Mouse (Mus musculus): Measurements from ENCODE around the gene Fam118b. TPM values are rescaled to one million over a fixed set of nuclear protein-coding genes. Genes with fewer than 3 reads are reported as not detected.

Gene Fam118b
- polyA plus RNA-seq, 1 experiment from 2014 or later, result 36.3 TPM

- WGBS, result 97% methylated on average over 1 of the region's 1 CpGs
- H3K36me3 ChIP-seq (ENCODE audit: insufficient read depth, low read length), result 0 out of 2 replicates have a peak, but pooled peaks cover 4% of the 10 kb centered on the region
- no peak overlapping the region for H3K9ac ChIP-seq (replicated peaks; ENCODE audit: low read length)
- no peaks in the 10 kb centered on the region for H3K27me3 ChIP-seq (ENCODE audit: insufficient read depth, low read length)
- no peaks in the 10 kb centered on the region for H3K4me1 ChIP-seq (ENCODE audit: insufficient read depth, low read length)
- no peak overlapping the region for H3K27ac ChIP-seq (ENCODE audit: low read length)
- H3K9me3 ChIP-seq (ENCODE audit: low read length), result no peaks in the 10 kb centered on the region
- H3K4me2 ChIP-seq (replicated peaks; ENCODE audit: low read depth, low read length), result no peak overlapping the region
- no peak overlapping the region for H3K4me3 ChIP-seq (ENCODE audit: low read length)
- ATAC-seq (ENCODE audit: low FRiP score, low TSS enrichment), result no peak
Measured at GRCm38 (mm10) chr9:35238371-35238770, 29.2 kb downstream of the Fam118b start.

GRCm38 (mm10) chr9:35235996-35236395 is 31.6 kb downstream of the Fam118b start:
- Histone ChIP-seq H3K4me1 (ENCODE audit: insufficient read depth, low read length) (no peaks in the 10 kb centered on the region), H3K9ac (replicated peaks; ENCODE audit: low read length) (no peak overlapping the region), H3K36me3 (ENCODE audit: insufficient read depth, low read length) (0 out of 2 replicates have a peak, but pooled peaks cover 4% of the 10 kb centered on the region), H3K27me3 (ENCODE audit: insufficient read depth, low read length) (no peaks in the 10 kb centered on the region), H3K27ac (ENCODE audit: low read length) (no peak overlapping the region), H3K4me3 (ENCODE audit: low read length) (no peak overlapping the region), H3K4me2 (replicated peaks; ENCODE audit: low read depth, low read length) (no peak overlapping the region), H3K9me3 (ENCODE audit: low read length) (no peaks in the 10 kb centered on the region)
- 66% methylated on average over 3 of the region's 3 CpGs for WGBS
- no peak for ATAC-seq (ENCODE audit: low FRiP score, low TSS enrichment)

- H3K4me2 ChIP-seq (replicated peaks; ENCODE audit: low read depth, low read length), result no peak overlapping the region
- H3K4me3 ChIP-seq (ENCODE audit: low read length), result no peak overlapping the region
- no peaks in the 10 kb centered on the region for H3K9me3 ChIP-seq (ENCODE audit: low read length)
- H3K27me3 ChIP-seq (ENCODE audit: insufficient read depth, low read length), result no peaks in the 10 kb centered on the region
- 0 out of 2 replicates have a peak, but pooled peaks cover 11% of the 10 kb centered on the region for H3K36me3 ChIP-seq (ENCODE audit: insufficient read depth, low read length)
- H3K4me1 ChIP-seq (ENCODE audit: insufficient read depth, low read length), result no peaks in the 10 kb centered on the region
- no peak overlapping the region for H3K27ac ChIP-seq (ENCODE audit: low read length)
- ATAC-seq (ENCODE audit: low FRiP score, low TSS enrichment), result no peak
- whole genome bisulfite sequencing, result 76% methylated on average over 3 of the region's 3 CpGs
- no peak overlapping the region for H3K9ac ChIP-seq (replicated peaks; ENCODE audit: low read length)
Measured at GRCm38 (mm10) chr9:35228671-35229070, 38.9 kb downstream of the Fam118b start.

- H3K27me3 ChIP-seq (ENCODE audit: insufficient read depth, low read length), result no peaks in the 10 kb centered on the region
- H3K27ac ChIP-seq (ENCODE audit: low read length), result no peak overlapping the region
- peaks cover 29% of the 10 kb centered on the region for H3K36me3 ChIP-seq (ENCODE audit: insufficient read depth, low read length)
- no peaks in the 10 kb centered on the region for H3K4me1 ChIP-seq (ENCODE audit: insufficient read depth, low read length)
- H3K9ac ChIP-seq (replicated peaks; ENCODE audit: low read length), result no peak overlapping the region
- H3K4me3 ChIP-seq (ENCODE audit: low read length), result no peak overlapping the region
- H3K4me2 ChIP-seq (replicated peaks; ENCODE audit: low read depth, low read length), result no peak overlapping the region
- H3K9me3 ChIP-seq (ENCODE audit: low read length), result no peaks in the 10 kb centered on the region
- ATAC-seq (ENCODE audit: low FRiP score, low TSS enrichment), result no peak
- WGBS, result 96% methylated on average over 3 of the region's 3 CpGs
Measured at GRCm38 (mm10) chr9:35223466-35223865, 44.1 kb downstream of the Fam118b start.

- H3K27ac ChIP-seq (ENCODE audit: low read length), result no peak overlapping the region
- H3K9ac ChIP-seq (replicated peaks; ENCODE audit: low read length), result no peak overlapping the region
- no peaks in the 10 kb centered on the region for H3K27me3 ChIP-seq (ENCODE audit: insufficient read depth, low read length)
- no peaks in the 10 kb centered on the region for H3K4me1 ChIP-seq (ENCODE audit: insufficient read depth, low read length)
- no peak overlapping the region for H3K4me3 ChIP-seq (ENCODE audit: low read length)
- peaks cover 61% of the 10 kb centered on the region for H3K36me3 ChIP-seq (ENCODE audit: insufficient read depth, low read length)
- 79% methylated on average over 1 of the region's 1 CpGs for WGBS
- ATAC-seq (ENCODE audit: low FRiP score, low TSS enrichment), result no peak
- H3K9me3 ChIP-seq (ENCODE audit: low read length), result no peaks in the 10 kb centered on the region
- H3K4me2 ChIP-seq (replicated peaks; ENCODE audit: low read depth, low read length), result no peak overlapping the region
Measured at GRCm38 (mm10) chr9:35217963-35218362, 49.6 kb downstream of the Fam118b start.

- no peaks in the 10 kb centered on the region for H3K9me3 ChIP-seq (ENCODE audit: low read length)
- peaks cover 50% of the 10 kb centered on the region for H3K36me3 ChIP-seq (ENCODE audit: insufficient read depth, low read length)
- H3K4me2 ChIP-seq (replicated peaks; ENCODE audit: low read depth, low read length), result peak overlapping the region; percentile 93
- ATAC-seq (ENCODE audit: low FRiP score, low TSS enrichment), result peak; percentile 14; the same call in 1 of the 2 replicates
- peaks cover 18% of the 10 kb centered on the region for H3K4me1 ChIP-seq (ENCODE audit: insufficient read depth, low read length)
- WGBS, result 30% methylated on average over 26 of the region's 26 CpGs
- no peaks in the 10 kb centered on the region for H3K27me3 ChIP-seq (ENCODE audit: insufficient read depth, low read length)
- H3K9ac ChIP-seq (replicated peaks; ENCODE audit: low read length), result peak overlapping the region; percentile 80
- peak overlapping the region; percentile 97 for H3K4me3 ChIP-seq (ENCODE audit: low read length)
- H3K27ac ChIP-seq (ENCODE audit: low read length), result peak overlapping the region; percentile 73
Measured at GRCm38 (mm10) chr9:35211573-35212511, 55.8 kb downstream of the Fam118b start.

GRCm38 (mm10) chr9:35210542-35211474 is 56.8 kb downstream of the Fam118b start, which contains the start of gene Foxred1:
Gene Foxred1, minus strand, starts transcription at chr9:35211055.
- under 1% methylated on average over 71 of the region's 72 CpGs for WGBS
- peak within 1 kb of the TSS; percentile 97 for H3K4me3 ChIP-seq (ENCODE audit: low read length)
- H3K9ac ChIP-seq (replicated peaks; ENCODE audit: low read length), result peak within 1 kb of the TSS; percentile 90
- H3K4me2 ChIP-seq (replicated peaks; ENCODE audit: low read depth, low read length), result peak within 1 kb of the TSS; percentile 93
- peak; percentile 100 for ATAC-seq (ENCODE audit: low FRiP score, low TSS enrichment)
- peaks cover 53% of the 10 kb centered on the region for H3K36me3 ChIP-seq (ENCODE audit: insufficient read depth, low read length)
- H3K27ac ChIP-seq (ENCODE audit: low read length), result peak within 1 kb of the TSS; percentile 91
- peaks cover 18% of the 10 kb centered on the region for H3K4me1 ChIP-seq (ENCODE audit: insufficient read depth, low read length)
- H3K27me3 ChIP-seq (ENCODE audit: insufficient read depth, low read length), result no peaks in the 10 kb centered on the region
- no peaks in the 10 kb centered on the region for H3K9me3 ChIP-seq (ENCODE audit: low read length)

GRCm38 (mm10) chr9:35204421-35204820 is 63.2 kb downstream of the Fam118b start:
- peaks cover 9% of the 10 kb centered on the region; the same call in 1 of the 2 replicates for H3K4me1 ChIP-seq (ENCODE audit: insufficient read depth, low read length)
- H3K27ac ChIP-seq (ENCODE audit: low read length), result no peak overlapping the region
- WGBS, result 92% methylated on average over 2 of the region's 2 CpGs
- no peak for ATAC-seq (ENCODE audit: low FRiP score, low TSS enrichment)
- no peaks in the 10 kb centered on the region for H3K9me3 ChIP-seq (ENCODE audit: low read length)
- no peak overlapping the region for H3K9ac ChIP-seq (replicated peaks; ENCODE audit: low read length)
- H3K4me3 ChIP-seq (ENCODE audit: low read length), result no peak overlapping the region
- no peak overlapping the region for H3K4me2 ChIP-seq (replicated peaks; ENCODE audit: low read depth, low read length)
- no peaks in the 10 kb centered on the region for H3K27me3 ChIP-seq (ENCODE audit: insufficient read depth, low read length)
- peaks cover 39% of the 10 kb centered on the region for H3K36me3 ChIP-seq (ENCODE audit: insufficient read depth, low read length)

GRCm38 (mm10) chr9:35203536-35203935 is 64.1 kb downstream of the Fam118b start:
- WGBS, result 55% methylated on average over 3 of the region's 3 CpGs
- ATAC-seq (ENCODE audit: low FRiP score, low TSS enrichment), result no peak
- Histone ChIP-seq H3K4me1 (ENCODE audit: insufficient read depth, low read length) (peaks cover 15% of the 10 kb centered on the region; the same call in 1 of the 2 replicates), H3K36me3 (ENCODE audit: insufficient read depth, low read length) (peaks cover 39% of the 10 kb centered on the region), H3K27me3 (ENCODE audit: insufficient read depth, low read length) (no peaks in the 10 kb centered on the region), H3K9me3 (ENCODE audit: low read length) (no peaks in the 10 kb centered on the region), H3K9ac (replicated peaks; ENCODE audit: low read length) (no peak overlapping the region), H3K27ac (ENCODE audit: low read length) (no peak overlapping the region), H3K4me2 (replicated peaks; ENCODE audit: low read depth, low read length) (no peak overlapping the region), H3K4me3 (ENCODE audit: low read length) (no peak overlapping the region)

All from kidney, embryonic 16.5 days (tissue).